In genomic region chr1:46853317-46854035, GRCm38 (mm10) we compare ENCODE assay signal across 8 mouse cellular contexts. TPM values are rescaled to one million over a fixed set of nuclear protein-coding genes. Genes with fewer than 3 reads are reported as not detected.
DNase-seq lines count a peak whose midpoint lies in the region; ATAC-seq lines count a peak whose summit lies in the region.

No protein-coding gene starts in this region.

- WGBS in hindbrain, embryonic 11.5 days: under 1% methylated on average over 86 of the region's 86 CpGs

- no peaks in the 10 kb centered on the region; the same call in 1 of the 2 replicates for H3K4me1 ChIP-seq in hindbrain, embryonic 11.5 days (replicated peaks; ENCODE audit: control insufficient read depth, insufficient read depth, low read length)

- no peaks in the 10 kb centered on the region for H3K36me3 ChIP-seq in hindbrain, embryonic 11.5 days (ENCODE audit: control insufficient read depth, insufficient read depth, low read length)

- peak overlapping the region; percentile 97 for H3K27ac ChIP-seq in hindbrain, embryonic 11.5 days (ENCODE audit: low read depth, low read length)

- peak; percentile 80 for ATAC-seq in frontal cortex, adult (ENCODE audit: low TSS enrichment)
- peak; percentile 94 for ATAC-seq in hindbrain, embryonic 11.5 days (ENCODE audit: low FRiP score)

- H3K9ac ChIP-seq in hindbrain, embryonic 11.5 days (ENCODE audit: low read depth, low read length): peak overlapping the region; percentile 99

- peak overlapping the region; percentile 98 for H3K4me3 ChIP-seq in hindbrain, embryonic 11.5 days (ENCODE audit: low read depth, low read length)

- peak; percentile 76 for DNase-seq in MEL-GATA-1-ER (ENCODE audit: extremely low read depth, low read depth)
- DNase-seq in cerebellum, adult 8-10 months: peak; percentile 99
- peak; percentile 99 for DNase-seq in hindbrain, embryonic 11.5 days (ENCODE audit: low spot score)
- peak; percentile 99 to 100 for DNase-seq in layer of hippocampus, postnatal 10 days (ENCODE audit: low spot score in 2 of 2)
- DNase-seq in lung, postnatal 10 days: peak; percentile 98
- DNase-seq in ovary, postnatal 36 days (ENCODE audit: low spot score): peak; percentile 99
- peak; percentile 99 for DNase-seq in thymus, postnatal 25 days

- H3K27me3 ChIP-seq in hindbrain, embryonic 11.5 days (ENCODE audit: control insufficient read depth, insufficient read depth, low read length): no peaks in the 10 kb centered on the region

- peak overlapping the region; percentile 60 for H3K4me2 ChIP-seq in hindbrain, embryonic 11.5 days (replicated peaks; ENCODE audit: low read depth, low read length)

- H3K9me3 ChIP-seq in hindbrain, embryonic 11.5 days (ENCODE audit: control insufficient read depth, low read length): no peaks in the 10 kb centered on the region

RNA-seq across cellular contexts. Expression of gene Slc39a10, which starts 39.2 kb away (rescaled TPM):
- 78.5 and 99.9 TPM in 2 replicates for polyA plus RNA-seq in hindbrain, embryonic 11.5 days (2014; fragmentation: Nextera tagmentation; extraction: Ambion mirVana)
- 10 to 100 TPM; 85.2 to 94.1 TPM for total RNA-seq in layer of hippocampus, postnatal 10 days (2021)

Comparison
In these comparisons a context has a peak if more than half of its experiments do, and no peak if none do; other contexts are left out.
1. Peak in every context shown above with its lines: DNase-seq, ATAC-seq, H3K4me3 ChIP-seq and H3K27ac ChIP-seq.